Mouse (Mus musculus): ENCODE data around the gene Pom121.

Gene Pom121

GRCm38 (mm10) chr5:135394004-135394823 lies at the start of gene Pom121:
Gene Pom121, minus strand, starts transcription at chr5:135394546.
- DNase-seq (ENCODE audit: extremely low read depth, insufficient read length, low spot score) = peak; percentile 98

GRCm38 (mm10) chr5:135442430-135442829 lies 48.1 kb upstream of the Pom121 start:
- no peak for DNase-seq (ENCODE audit: extremely low read depth, insufficient read length, low spot score)

DNA sequence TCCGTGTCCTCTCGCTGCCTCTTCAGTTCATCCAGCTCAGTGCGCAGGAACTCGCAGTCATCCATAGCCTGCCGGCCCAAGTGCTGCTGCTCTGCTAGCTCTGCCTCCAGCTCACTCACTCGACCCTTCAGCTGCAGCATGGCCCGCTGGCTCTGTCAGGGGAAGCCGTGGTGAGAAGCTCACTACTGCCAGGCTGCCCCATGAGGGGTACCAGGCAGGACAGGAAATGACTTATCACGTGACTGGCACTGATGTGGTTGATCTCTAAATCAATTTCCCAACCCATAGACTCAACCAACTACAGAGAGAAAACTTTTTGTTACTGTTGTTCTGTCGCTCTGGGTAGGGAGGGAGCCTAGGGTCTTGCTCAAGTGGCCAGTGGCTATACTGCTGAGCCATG lies 40.7 kb upstream of the Pom121 start:
- DNase-seq (ENCODE audit: extremely low read depth, insufficient read length, low spot score) = no peak

- no peak for DNase-seq (ENCODE audit: extremely low read depth, insufficient read length, low spot score)
Observed at GRCm38 (mm10) chr5:135433861-135434260, 39.5 kb upstream of the Pom121 start.

DNA sequence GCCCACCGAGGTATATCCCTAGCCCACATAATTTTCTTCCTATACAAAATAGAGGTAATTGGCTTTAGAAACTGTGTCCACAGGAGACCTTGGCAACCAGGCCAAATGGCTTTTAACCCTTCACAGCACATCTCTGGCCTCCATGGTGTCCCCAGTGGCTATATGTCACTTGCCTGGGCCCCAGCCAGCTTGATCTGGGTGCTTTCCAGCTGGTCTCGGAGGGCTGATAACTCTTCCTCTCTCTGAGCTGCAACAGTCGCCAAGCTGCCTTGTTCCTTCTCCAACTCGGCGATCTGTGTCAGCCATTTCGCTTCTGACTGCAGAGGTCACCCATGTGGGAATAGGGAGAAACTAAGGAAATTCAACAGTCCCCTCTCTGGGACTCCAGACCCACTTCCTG lies 36.8 kb upstream of the Pom121 start:
- DNase-seq (ENCODE audit: extremely low read depth, insufficient read length, low spot score) = no peak

GRCm38 (mm10) chr5:135428786-135429185 lies 34.4 kb upstream of the Pom121 start:
- DNase-seq (ENCODE audit: extremely low read depth, insufficient read length, low spot score) = no peak

GRCm38 (mm10) chr5:135410266-135410665 lies 15.9 kb upstream of the Pom121 start:
- DNase-seq (ENCODE audit: extremely low read depth, insufficient read length, low spot score) = no peak

- DNase-seq (ENCODE audit: extremely low read depth, insufficient read length, low spot score) = no peak
Observed at GRCm38 (mm10) chr5:135408114-135408513, 13.8 kb upstream of the Pom121 start.

GRCm38 (mm10) chr5:135405437-135405836 lies 11.1 kb upstream of the Pom121 start:
- DNase-seq (ENCODE audit: extremely low read depth, insufficient read length, low spot score) = no peak

DNA sequence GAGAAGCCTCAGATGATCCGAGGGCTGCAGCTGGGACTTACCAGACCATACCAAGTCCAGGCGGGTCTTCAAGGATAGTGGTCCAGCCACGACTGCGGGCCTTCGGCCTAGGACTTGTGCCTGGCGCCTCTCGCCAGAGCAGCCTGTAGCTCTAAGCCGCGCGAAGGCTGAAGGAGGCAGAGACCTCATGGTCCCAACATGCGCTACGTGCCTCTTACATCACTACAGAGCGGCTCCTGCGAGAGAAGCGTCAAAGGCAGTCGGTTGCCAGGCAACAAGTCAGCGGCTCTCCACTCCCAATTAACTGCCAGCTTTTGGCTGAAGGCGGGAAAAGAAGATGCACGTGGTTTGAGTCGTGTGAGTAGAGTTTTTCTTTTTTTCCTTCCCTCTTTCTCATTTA lies 10.3 kb upstream of the Pom121 start:
- no peak for DNase-seq (ENCODE audit: extremely low read depth, insufficient read length, low spot score)

- no peak for DNase-seq (ENCODE audit: extremely low read depth, insufficient read length, low spot score)
Observed at GRCm38 (mm10) chr5:135400244-135400643, 5.9 kb upstream of the Pom121 start.

DNA sequence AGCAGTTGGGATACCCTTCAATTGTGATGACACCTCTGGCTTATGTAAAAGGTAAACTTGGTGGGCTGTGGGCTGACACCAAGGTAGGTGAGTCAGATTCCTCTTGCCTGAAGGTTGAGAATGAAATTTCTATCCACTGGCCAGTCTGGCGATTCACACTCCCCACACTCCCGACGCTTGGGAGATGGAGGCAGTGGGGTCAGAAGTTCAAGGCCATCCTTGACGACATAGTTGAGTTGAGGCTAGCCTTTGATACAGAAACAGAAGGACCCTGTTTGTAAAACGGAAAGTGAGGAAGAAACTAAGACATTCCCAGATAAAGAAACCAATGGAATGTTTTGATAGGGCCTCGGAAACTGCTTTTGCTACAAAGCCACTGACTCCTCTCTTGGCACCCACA lies 5.0 kb upstream of the Pom121 start:
- DNase-seq (ENCODE audit: extremely low read depth, insufficient read length, low spot score) = no peak

DNA sequence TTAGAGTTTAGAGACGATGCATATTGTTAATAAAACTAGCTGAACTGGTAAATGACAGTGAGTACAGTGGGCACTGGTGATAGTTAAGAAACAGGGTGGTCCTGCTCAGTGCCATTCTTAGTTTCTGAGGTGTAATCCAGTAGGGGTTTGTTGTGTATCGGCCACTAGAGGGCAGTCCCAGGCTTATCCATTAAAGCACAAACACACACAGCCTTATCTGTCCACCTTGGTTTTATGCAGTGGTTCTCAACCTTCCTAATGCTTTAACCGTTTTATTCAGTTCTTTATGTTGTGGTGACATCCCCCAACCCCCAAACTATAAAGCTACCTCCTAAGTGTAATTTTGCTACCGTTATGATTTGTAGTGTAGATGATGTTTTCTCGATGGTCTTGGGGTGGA lies 1.5 kb upstream of the Pom121 start:
- DNase-seq (ENCODE audit: extremely low read depth, insufficient read length, low spot score) = no peak

DNA sequence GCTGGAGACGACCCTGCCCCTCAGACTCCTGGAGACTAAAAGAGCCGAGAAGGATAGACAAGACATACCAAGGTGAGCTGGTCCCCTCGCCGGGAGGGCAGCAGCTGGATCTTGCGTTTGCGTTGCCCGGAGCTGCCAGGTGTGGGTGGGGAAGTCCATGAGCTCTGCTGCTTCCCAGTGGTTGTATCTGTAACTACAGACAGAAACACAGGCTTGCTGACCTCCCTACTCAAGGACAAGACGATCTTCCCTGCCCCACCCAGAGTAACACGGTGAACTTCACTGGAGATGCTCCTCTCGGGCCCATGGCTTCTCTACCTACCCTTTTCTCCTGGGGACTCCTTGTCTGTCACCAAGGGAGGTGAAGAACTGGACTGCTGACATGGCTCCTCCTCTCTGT lies 10.6 kb downstream of the Pom121 start:
- DNase-seq (ENCODE audit: extremely low read depth, insufficient read length, low spot score) = no peak

DNA sequence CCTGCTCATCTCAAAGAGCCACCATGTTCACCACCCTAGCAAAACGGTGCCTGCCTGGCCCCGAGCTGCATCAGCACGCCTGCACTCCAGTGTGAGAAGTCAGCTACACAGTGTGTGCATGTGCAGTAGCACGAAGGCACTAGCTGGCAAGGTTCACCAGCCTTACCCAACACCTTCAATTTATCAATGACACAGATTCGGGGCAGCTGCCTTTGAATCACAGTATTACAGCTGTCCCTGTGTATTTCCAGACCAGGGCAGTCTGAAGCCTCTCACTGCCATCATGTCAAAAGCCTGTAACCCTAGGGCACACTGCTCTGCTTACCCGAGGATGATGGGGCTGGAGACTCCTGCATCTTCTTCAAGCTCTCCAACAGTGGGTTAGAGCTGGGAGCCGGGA lies 11.6 kb downstream of the Pom121 start:
- DNase-seq (ENCODE audit: extremely low read depth, insufficient read length, low spot score) = no peak

GRCm38 (mm10) chr5:135381356-135381925 lies 12.9 kb downstream of the Pom121 start:
- DNase-seq (ENCODE audit: extremely low read depth, insufficient read length, low spot score) = peak; percentile 71

DNA sequence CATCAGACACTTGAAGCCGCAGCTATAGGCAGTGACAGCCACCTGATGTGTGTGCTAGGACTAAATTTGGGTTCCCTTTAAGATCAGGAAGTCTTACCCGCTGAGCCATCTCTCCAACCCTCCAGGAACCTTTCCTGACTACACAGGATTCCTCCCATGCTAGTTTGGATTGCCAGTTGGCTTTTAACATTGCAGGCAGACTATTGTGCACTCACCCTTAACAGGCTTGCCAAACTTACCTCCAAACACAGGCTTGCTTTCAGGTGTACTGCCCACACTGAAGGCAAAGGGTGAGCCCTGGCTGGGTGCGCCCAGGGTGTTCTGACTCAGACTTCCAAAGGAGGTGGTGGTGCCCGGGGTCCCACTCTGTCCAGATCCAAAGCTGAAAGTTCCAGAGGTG lies 13.7 kb downstream of the Pom121 start:
- DNase-seq (ENCODE audit: extremely low read depth, insufficient read length, low spot score) = no peak

GRCm38 (mm10) chr5:135376341-135376740 lies 18.0 kb downstream of the Pom121 start:
- no peak for DNase-seq (ENCODE audit: extremely low read depth, insufficient read length, low spot score)

DNA sequence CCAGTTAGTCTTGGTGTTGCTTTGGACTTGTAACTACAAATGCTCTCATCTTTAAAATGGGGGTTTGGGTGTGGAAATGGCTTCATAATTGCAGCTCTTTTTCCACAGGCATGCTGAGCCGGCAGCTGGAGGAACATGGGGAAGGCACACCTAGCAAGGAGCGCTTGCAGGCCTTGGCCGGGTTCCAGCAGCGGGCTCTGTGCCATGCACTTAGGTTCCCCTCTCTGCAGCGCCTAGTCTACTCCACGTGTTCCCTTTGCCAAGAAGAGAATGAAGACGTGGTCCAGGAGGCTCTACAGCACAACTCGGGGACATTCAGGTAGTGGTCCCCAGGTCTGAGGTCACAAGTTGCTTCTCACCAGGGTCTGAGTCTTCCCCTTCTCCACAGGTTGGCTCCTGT lies 19.2 kb downstream of the Pom121 start:
- no peak for DNase-seq (ENCODE audit: extremely low read depth, insufficient read length, low spot score)

- no peak for DNase-seq (ENCODE audit: extremely low read depth, insufficient read length, low spot score)
Observed at GRCm38 (mm10) chr5:135373601-135374000, 20.7 kb downstream of the Pom121 start.

- DNase-seq (ENCODE audit: extremely low read depth, insufficient read length, low spot score) = no peak
Observed at GRCm38 (mm10) chr5:135371195-135371594, 23.2 kb downstream of the Pom121 start.

Data from 3134 (cell line).